Mouse (Mus musculus) spleen, postnatal 14 days (tissue): ENCODE results near the gene Adora2b.

ENCODE experiments used
- DNase-seq, 2 experiments: peaks; one replicate each; pipeline ENCODE4 v3.0.0; 2021 to 2022; ENCODE audit warnings: low spot score in 2 of 2

The Adora2b gene

DNA sequence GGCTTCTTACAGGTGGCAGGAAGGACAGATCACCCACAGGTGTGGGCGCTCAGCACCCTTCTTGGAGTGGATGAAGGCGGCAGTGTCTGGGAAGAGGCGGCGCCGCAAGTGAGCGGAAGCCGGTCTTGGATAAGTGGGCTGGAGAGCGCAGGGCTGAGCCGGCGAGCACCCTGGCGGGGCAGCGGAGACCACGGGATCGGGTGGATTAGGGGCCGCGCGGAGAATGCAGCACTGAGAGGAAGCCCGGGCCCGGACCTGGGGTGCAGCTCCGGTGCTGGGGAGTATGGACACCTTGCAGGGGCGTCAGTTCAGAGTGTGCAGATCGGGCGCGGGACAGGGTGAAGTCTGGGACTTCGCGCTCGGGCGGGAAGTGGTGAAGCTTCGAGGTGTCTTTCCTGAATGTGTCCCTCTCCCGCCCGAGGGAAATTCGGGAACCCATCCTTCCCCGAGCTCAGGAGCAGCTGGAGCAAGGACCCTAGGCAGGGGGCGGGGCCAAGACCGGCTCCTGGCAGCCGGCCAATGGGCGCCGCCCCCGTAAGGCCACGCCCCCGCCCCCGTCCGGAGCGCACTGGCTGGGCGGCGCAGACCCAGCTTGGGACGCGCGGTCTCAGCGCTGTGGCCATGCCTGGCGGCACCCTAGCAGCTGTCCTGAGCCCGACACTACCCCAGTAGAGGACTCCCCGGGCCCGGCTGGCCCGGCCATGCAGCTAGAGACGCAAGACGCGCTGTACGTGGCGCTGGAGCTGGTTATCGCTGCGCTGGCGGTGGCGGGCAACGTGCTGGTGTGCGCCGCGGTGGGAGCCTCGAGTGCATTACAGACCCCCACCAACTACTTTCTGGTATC is at the start of gene Adora2b:
Gene Adora2b, plus strand, starts transcription at position 584 of the 844 bp plus-strand sequence.
- DNase-seq: peak; percentile 26 to 30

GRCm38 (mm10) chr11:62200901-62201512 is 47.8 kb upstream of the Adora2b start:
- DNase-seq: no peak

DNA sequence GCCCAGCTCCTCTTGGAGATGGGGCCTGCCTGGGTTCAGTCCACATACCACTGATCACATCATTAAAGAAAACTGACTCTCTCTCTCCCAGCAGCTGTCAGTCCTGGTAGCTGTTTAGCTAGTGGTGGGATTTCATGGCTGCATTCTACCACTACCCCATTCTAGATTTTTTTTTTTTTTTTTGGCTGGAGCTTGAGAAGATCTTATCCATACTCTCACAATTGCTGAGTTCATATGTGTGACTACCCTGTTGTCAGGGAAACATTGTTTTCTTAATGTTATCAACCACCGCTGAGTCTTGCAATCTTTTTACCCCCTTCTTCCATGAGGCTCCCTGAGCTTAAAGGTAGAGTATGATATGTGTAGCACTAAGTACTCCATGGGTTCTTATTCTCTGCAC is 46.1 kb upstream of the Adora2b start:
- no peak for DNase-seq

DNA sequence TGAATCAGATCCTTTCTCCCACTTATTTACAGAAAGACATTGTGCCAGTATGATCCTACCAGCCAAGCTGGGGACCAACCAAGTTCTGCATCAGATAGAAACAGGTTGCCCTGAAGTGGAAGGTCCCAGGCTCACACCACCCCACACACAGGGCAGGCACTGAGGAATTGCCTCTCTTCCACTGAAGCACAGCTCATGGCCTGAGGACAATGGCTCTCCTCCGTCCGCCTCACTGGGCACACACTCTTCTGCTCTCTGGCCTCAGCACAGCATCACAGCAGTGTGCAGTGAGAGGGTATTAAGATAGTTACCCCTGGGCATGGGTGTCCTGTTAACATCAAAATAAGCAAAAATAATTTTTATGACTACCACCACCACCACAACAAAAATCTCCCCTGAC is 39.7 kb upstream of the Adora2b start:
- DNase-seq: no peak

DNA sequence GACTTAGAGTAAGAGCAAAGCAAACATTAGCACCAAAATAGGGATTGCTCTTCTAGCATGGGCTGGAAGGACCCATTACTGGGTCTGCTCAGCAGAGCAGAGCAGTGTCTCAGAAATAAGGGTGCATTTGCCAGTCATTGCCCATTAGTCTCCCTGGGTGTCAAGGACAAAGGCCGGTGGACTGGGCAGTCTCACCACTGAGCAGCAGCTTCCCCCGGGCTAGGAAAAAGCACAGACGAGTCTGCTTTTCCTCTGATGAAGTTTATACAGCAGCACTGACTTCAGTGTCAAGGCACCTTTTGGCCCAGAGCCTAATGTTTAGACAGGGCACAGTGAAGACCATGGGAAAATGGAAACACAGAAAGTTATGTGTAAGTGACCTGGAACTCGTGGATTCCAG is 38.9 kb upstream of the Adora2b start:
- DNase-seq: no peak

GRCm38 (mm10) chr11:62213384-62213989 is 35.3 kb upstream of the Adora2b start:
- no peak for DNase-seq

GRCm38 (mm10) chr11:62215107-62215506 is 33.7 kb upstream of the Adora2b start:
- no peak for DNase-seq

DNA sequence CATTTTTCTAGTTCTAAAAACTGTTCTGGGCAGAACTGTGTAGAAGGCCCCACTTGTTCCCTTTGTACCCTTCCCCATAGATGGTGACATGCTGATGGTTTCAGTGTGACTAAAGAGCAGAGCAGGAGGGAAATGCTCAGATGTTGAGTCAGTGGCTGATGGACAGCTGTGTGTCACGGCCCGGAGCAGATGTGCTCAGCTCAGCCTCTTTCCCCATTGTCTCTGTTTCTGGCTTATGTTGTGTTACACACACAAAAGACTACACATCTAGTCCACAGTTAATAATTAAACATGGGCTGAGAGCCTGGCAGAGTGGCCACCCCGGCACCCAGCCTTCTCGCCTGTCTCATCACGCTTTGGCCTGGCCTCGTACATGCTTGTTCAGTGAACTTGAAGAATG is 31.0 kb upstream of the Adora2b start:
- DNase-seq: no peak

DNA sequence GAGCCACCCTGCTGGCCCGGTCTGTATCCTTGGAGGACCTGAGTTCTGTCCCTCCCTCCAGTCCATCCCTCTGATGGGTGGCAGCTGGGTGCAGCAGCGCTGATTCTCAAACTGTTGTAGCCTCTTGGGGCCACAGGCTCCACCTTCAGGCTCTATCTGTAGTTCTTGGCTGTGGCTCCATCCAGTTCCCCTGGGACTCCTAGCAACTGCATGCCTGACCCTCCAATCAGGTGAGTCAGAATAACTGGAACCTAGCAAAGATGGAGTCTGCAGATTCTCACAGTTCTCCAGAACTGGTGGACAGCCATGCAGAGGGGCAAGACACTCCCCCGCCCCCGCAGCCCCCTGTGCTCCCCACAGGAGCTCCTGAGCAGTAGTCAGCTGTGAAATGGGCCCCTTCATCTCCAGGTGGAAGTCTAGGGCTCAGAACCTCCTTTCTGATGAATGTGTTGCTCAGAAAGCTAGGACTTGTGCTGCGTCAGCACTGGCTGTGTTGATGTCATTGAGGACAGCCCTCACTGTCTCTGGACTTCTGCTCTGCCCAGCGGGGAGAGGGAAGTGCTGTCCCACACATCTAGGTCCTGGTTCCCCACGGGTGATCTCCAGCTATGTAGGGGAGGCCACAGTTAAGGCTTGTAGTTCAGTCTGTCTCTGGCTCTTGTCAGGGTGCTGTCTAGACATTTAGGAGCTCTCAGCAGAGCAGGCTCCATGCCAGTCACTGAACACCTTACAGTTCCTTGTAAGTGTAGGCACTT is 27.9 kb upstream of the Adora2b start:
- DNase-seq: no peak

- DNase-seq: no peak
Observed at GRCm38 (mm10) chr11:62223416-62223815, 25.4 kb upstream of the Adora2b start.

GRCm38 (mm10) chr11:62223962-62224361 is 24.8 kb upstream of the Adora2b start:
- no peak for DNase-seq

GRCm38 (mm10) chr11:62224797-62225196 is 24.0 kb upstream of the Adora2b start:
- DNase-seq: no peak

- no peak for DNase-seq
Observed at GRCm38 (mm10) chr11:62240631-62241261, 8.0 kb upstream of the Adora2b start.

- no peak for DNase-seq
Observed at GRCm38 (mm10) chr11:62243871-62244270, 4.9 kb upstream of the Adora2b start.

DNA sequence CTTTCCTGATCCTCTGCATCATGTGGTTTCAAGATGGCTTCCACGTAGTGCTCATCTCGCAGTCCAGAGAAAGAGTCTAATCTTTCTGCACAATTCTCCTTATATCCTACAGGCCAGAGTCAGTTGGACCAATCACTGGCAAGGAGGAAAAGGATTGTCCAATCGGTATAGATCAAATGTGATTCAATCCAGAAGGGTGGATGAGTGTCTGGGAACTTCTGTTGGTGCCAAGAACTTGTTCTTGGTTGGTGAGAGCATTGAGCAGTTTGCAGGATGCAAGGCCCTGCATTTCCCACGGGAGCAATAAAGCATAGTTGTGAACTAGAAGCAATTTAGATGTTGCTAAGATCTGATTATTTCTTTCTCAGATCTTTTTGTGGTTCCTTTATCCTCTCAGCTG is 4.3 kb upstream of the Adora2b start:
- DNase-seq: no peak

GRCm38 (mm10) chr11:62247759-62248400 is 904 bp upstream of the Adora2b start:
- no peak for DNase-seq

DNA sequence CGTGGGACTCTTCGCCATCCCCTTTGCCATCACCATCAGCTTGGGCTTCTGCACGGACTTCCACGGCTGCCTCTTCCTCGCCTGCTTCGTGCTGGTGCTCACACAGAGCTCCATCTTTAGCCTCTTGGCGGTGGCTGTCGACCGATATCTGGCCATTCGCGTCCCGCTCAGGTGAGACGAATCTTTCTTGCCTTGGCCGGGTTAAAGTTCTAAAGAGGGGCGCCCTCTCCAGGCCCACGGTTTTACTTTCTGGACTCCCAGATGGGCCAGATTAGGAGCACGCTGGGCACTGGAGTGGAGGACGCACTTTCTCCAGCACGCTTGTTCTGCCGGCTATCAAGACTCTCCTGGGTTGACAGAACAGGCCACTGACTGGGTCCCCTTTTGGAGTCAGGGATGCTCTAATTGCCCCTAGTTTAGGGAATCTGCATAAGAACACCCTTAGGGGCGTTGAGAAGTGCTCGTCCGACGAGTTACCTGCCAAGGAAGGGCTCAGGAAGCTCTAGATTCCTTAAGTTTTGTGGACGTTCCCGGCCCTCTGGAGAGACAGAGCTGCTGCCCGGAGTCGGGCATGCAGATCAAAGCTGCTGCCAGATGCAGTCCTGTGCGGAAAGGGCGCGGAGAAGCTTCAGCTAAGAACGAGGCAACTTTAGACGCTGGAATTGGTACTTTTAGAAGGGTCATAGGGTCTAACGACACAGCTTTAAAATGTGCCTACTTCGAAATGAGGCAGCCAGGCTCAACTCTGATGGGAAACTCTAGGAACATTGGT is 668 bp downstream of the Adora2b start:
- no peak for DNase-seq

- DNase-seq: no peak
Observed at GRCm38 (mm10) chr11:62251047-62251446, 2.3 kb downstream of the Adora2b start.

DNA sequence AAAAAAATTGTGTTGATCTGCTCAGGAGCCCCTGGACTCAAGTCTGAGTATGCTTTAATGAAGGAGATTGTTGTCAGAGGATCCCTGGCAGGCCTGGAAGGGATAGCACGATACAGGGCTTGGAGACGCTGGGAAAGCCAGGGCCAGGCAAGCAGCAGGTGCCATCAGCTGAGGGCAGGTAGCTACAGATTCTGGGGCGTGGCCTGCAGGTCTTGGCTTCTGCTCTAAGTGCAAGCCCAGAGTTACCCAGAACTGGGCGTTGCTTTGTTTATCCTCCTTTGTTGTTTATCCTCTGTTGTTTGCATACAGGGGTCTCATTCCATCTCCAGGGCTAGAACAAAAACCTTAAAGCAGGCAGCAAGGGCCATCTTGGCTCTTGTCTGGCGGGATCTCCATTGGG is 4.6 kb downstream of the Adora2b start:
- DNase-seq: no peak

DNA sequence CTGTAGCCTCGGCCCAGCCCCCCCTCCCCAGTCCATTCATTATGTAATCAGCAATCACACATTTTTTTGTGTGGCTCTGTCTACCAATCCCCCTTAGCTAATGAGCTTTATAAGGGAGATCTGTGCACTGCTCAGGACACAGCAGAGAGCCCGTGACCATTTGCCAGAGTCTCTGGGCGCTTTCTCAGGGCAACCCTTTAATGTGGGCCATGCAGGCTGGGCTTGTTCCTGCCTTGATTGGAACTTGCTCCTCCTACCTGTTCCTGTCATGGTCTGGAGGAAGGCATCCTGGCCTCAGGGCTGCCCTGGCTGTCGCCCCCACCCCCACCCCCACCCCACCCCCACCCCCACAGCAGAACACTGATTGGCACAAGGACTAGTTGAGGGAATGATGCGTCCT is 10.4 kb downstream of the Adora2b start:
- DNase-seq: no peak
